Mouse (Mus musculus) embryonic facial prominence, embryonic 14.5 days (tissue): ENCODE data around the gene Hjurp. TPM values are rescaled to one million over a fixed set of nuclear protein-coding genes. Genes with fewer than 3 reads are reported as not detected.

Source experiments
- ATAC-seq: fragments of 200-750 bp; cut with Nextera tagmentation; 2 replicates; pipeline ENCODE4 v1.8.0; 2017; ENCODE audit warnings: low read depth, moderate number of reproducible peaks, moderate TSS enrichment
- DNase-seq: peaks from one replicate; pipeline ENCODE4 v3.0.0-alpha.2; 2015; ENCODE audit warnings: low spot score
- H3K27ac ChIP-seq: fragments of 300-500 bp; sonication (generic); replicated peaks from 2 replicates; pipeline ENCODE4 v1.5.1; 2014; ENCODE audit warnings: low read depth, mild to moderate bottlenecking, low read length, moderate library complexity
- H3K27me3 ChIP-seq: fragments of 300-500 bp; sonication (generic); replicated peaks from 2 replicates; pipeline ENCODE4 v1.6.1; 2014; ENCODE audit warnings: low read length; ENCODE audit not compliant: control insufficient read depth, insufficient read depth
- H3K36me3 ChIP-seq: fragments of 300-500 bp; sonication (generic); 2 replicates; pipeline ENCODE4 v1.6.1; 2014; ENCODE audit warnings: low read length, mixed read lengths; ENCODE audit not compliant: control insufficient read depth, insufficient read depth
- H3K4me1 ChIP-seq: fragments of 300-500 bp; sonication (generic); 2 replicates; pipeline ENCODE4 v1.6.1; 2014; ENCODE audit warnings: antibody characterized with exemption, low read length; ENCODE audit not compliant: control insufficient read depth, insufficient read depth
- H3K4me2 ChIP-seq: fragments of 300-500 bp; sonication (generic); 2 replicates; pipeline ENCODE4 v1.6.1; 2014; ENCODE audit warnings: low read depth, mild to moderate bottlenecking, low read length, moderate library complexity, mixed read lengths
- H3K4me3 ChIP-seq: fragments of 300-500 bp; sonication (generic); 2 replicates; pipeline ENCODE4 v1.5.1; 2014; ENCODE audit warnings: low read depth, mild to moderate bottlenecking, low read length
- H3K9ac ChIP-seq: fragments of 300-500 bp; sonication (generic); 2 replicates; pipeline ENCODE4 v1.6.1; 2014; ENCODE audit warnings: low read depth, mild to moderate bottlenecking, low read length, moderate library complexity, mixed read lengths
- H3K9me3 ChIP-seq: fragments of 300-500 bp; sonication (generic); 2 replicates; pipeline ENCODE4 v1.6.1; 2016; ENCODE audit warnings: low read length; ENCODE audit not compliant: control insufficient read depth
- WGBS: fragments of 180-500 bp; shearing (Covaris S2); extraction: QIAGEN DNeasy Blood & Tissue Kit; methylation state at CpG from one replicate; pipeline ENCODE4 v1.1.7; 2014; 5-methylcytosine and 5-hydroxymethylcytosine counted together
- polyA plus RNA-seq: library from polyadenylated mRNA; unstranded; fragments of >200 nt; fragmentation: Nextera tagmentation; extraction: Ambion mirVana; gene quantifications from 2 replicates; pipeline ENCODE4 v1.2.1, GENCODE M21; 2014

Gene Hjurp
- polyA plus RNA-seq, 1 experiment from 2014 or later, result 110 TPM

- no peak overlapping the region for H3K4me2 ChIP-seq
- H3K36me3 ChIP-seq, result no peaks in the 10 kb centered on the region
- no peak for ATAC-seq
- H3K27me3 ChIP-seq, result no peaks in the 10 kb centered on the region
- H3K9ac ChIP-seq, result no peak overlapping the region
- H3K4me1 ChIP-seq, result no peaks in the 10 kb centered on the region
- H3K27ac ChIP-seq, result no peak overlapping the region
- no peak overlapping the region for H3K4me3 ChIP-seq
- no peak for DNase-seq
- WGBS, result 76% methylated on average over 7 of the region's 7 CpGs
- peaks cover 90% of the 10 kb centered on the region for H3K9me3 ChIP-seq
Observed at GRCm38 (mm10) chr1:88249596-88249995, 27.8 kb downstream of the Hjurp start.

GRCm38 (mm10) chr1:88248658-88249057, 28.8 kb downstream of the Hjurp start:
- Histone ChIP-seq H3K4me3 (no peak overlapping the region), H3K27ac (no peak overlapping the region), H3K4me2 (no peak overlapping the region), H3K36me3 (no peaks in the 10 kb centered on the region), H3K4me1 (no peaks in the 10 kb centered on the region), H3K9me3 (peaks cover 93% of the 10 kb centered on the region), H3K9ac (no peak overlapping the region), H3K27me3 (no peaks in the 10 kb centered on the region)
- no peak for DNase-seq
- 66% methylated on average over 4 of the region's 4 CpGs for WGBS
- peak; percentile 10; the same call in 1 of the 2 replicates for ATAC-seq

- Histone ChIP-seq H3K27me3 (no peaks in the 10 kb centered on the region), H3K9ac (no peak overlapping the region), H3K9me3 (peaks cover 91% of the 10 kb centered on the region), H3K4me1 (no peaks in the 10 kb centered on the region), H3K4me3 (no peak overlapping the region), H3K4me2 (no peak overlapping the region), H3K27ac (no peak overlapping the region), H3K36me3 (no peaks in the 10 kb centered on the region)
- WGBS, result 55% methylated on average over 2 of the region's 2 CpGs
- no peak for DNase-seq
- ATAC-seq, result no peak
Observed at GRCm38 (mm10) chr1:88247660-88248059, 29.8 kb downstream of the Hjurp start.

GRCm38 (mm10) chr1:88246386-88246785, 31.0 kb downstream of the Hjurp start:
- no peak overlapping the region for H3K27ac ChIP-seq
- no peaks in the 10 kb centered on the region for H3K4me1 ChIP-seq
- no peak overlapping the region for H3K4me2 ChIP-seq
- H3K4me3 ChIP-seq, result no peak overlapping the region
- ATAC-seq (no peak), DNase-seq (no peak)
- peaks cover 93% of the 10 kb centered on the region for H3K9me3 ChIP-seq
- H3K36me3 ChIP-seq, result no peaks in the 10 kb centered on the region
- H3K27me3 ChIP-seq, result no peaks in the 10 kb centered on the region
- no peak overlapping the region for H3K9ac ChIP-seq
- WGBS, result 48% methylated on average over 6 of the region's 6 CpGs

GRCm38 (mm10) chr1:88245881-88246280, 31.6 kb downstream of the Hjurp start:
- no peaks in the 10 kb centered on the region for H3K4me1 ChIP-seq
- no peak for DNase-seq
- H3K27me3 ChIP-seq, result no peaks in the 10 kb centered on the region
- H3K9me3 ChIP-seq, result peaks cover 94% of the 10 kb centered on the region
- ATAC-seq, result no peak
- H3K4me3 ChIP-seq, result no peak overlapping the region
- no peaks in the 10 kb centered on the region for H3K36me3 ChIP-seq
- no peak overlapping the region for H3K4me2 ChIP-seq
- H3K9ac ChIP-seq, result no peak overlapping the region
- WGBS, result 74% methylated on average over 6 of the region's 6 CpGs
- H3K27ac ChIP-seq, result no peak overlapping the region

GRCm38 (mm10) chr1:88243861-88244260, 33.6 kb downstream of the Hjurp start:
- no peak for DNase-seq
- H3K4me2 ChIP-seq, result no peak overlapping the region
- H3K4me3 ChIP-seq, result no peak overlapping the region
- no peak overlapping the region for H3K9ac ChIP-seq
- no peak for ATAC-seq
- WGBS, result 61% methylated on average over 5 of the region's 5 CpGs
- H3K4me1 ChIP-seq, result no peaks in the 10 kb centered on the region
- H3K36me3 ChIP-seq, result no peaks in the 10 kb centered on the region
- peaks cover 94% of the 10 kb centered on the region for H3K9me3 ChIP-seq
- H3K27ac ChIP-seq, result no peak overlapping the region
- H3K27me3 ChIP-seq, result no peaks in the 10 kb centered on the region

GRCm38 (mm10) chr1:88240579-88240978, 36.9 kb downstream of the Hjurp start:
- Histone ChIP-seq H3K27me3 (no peaks in the 10 kb centered on the region), H3K27ac (no peak overlapping the region), H3K4me2 (no peak overlapping the region), H3K9ac (no peak overlapping the region), H3K9me3 (peaks cover 94% of the 10 kb centered on the region), H3K4me3 (no peak overlapping the region), H3K36me3 (no peaks in the 10 kb centered on the region), H3K4me1 (no peaks in the 10 kb centered on the region)
- ATAC-seq (peak; percentile 4; the same call in 1 of the 2 replicates), DNase-seq (no peak)
- WGBS, result 68% methylated on average over 4 of the region's 4 CpGs

GRCm38 (mm10) chr1:88240072-88240471, 37.4 kb downstream of the Hjurp start:
- Histone ChIP-seq H3K27me3 (no peaks in the 10 kb centered on the region), H3K9me3 (peaks cover 94% of the 10 kb centered on the region), H3K9ac (no peak overlapping the region), H3K4me1 (no peaks in the 10 kb centered on the region), H3K27ac (no peak overlapping the region), H3K4me3 (no peak overlapping the region), H3K36me3 (no peaks in the 10 kb centered on the region), H3K4me2 (no peak overlapping the region)
- 72% methylated on average over 5 of the region's 5 CpGs for WGBS
- ATAC-seq, result no peak
- DNase-seq, result no peak

GRCm38 (mm10) chr1:88238771-88239170, 38.7 kb downstream of the Hjurp start:
- DNase-seq (no peak), ATAC-seq (no peak)
- Histone ChIP-seq H3K9me3 (peaks cover 93% of the 10 kb centered on the region), H3K9ac (no peak overlapping the region), H3K27ac (no peak overlapping the region), H3K36me3 (no peaks in the 10 kb centered on the region), H3K27me3 (no peaks in the 10 kb centered on the region), H3K4me2 (no peak overlapping the region), H3K4me1 (no peaks in the 10 kb centered on the region), H3K4me3 (no peak overlapping the region)
- 75% methylated on average over 6 of the region's 6 CpGs for WGBS
